Mouse (Mus musculus): Measurements from ENCODE around the gene Ccn1. TPM values are rescaled to one million over a fixed set of nuclear protein-coding genes. Genes with fewer than 3 reads are reported as not detected.

Gene Ccn1
- 3.5 and 3.9 TPM in 2 replicates for polyA plus RNA-seq (2015; fragmentation: Nextera tagmentation; extraction: Ambion mirVana)

DNA sequence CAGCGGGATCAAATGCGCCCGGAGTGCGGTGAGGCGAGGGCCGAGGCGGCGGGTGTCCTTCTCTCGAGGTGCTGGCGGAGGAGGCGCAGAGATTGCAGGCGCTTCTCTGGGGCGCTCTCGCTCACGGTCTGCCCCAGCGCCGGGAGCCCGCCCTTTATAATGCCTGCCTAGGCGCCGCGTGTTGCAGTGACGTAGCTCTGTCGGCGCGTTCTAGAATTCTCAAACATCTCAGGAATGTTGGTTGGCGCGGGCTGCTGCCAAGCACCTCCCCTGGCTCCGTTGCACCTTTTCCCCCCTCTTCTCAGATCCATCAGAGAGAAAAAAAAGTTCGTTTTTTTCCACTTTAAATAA lies at the start of gene Ccn1:
Gene Ccn1, minus strand, starts transcription at position 130 of the 351 bp plus-strand sequence.
- Histone ChIP-seq H3K4me2 (ENCODE audit: low read depth, low read length) (peak within 1 kb of the TSS; percentile 75), H3K27me3 (ENCODE audit: insufficient read depth, low read length) (peaks cover 35% of the 10 kb centered on the region), H3K9me3 (ENCODE audit: low read length) (no peaks in the 10 kb centered on the region), H3K36me3 (replicated peaks; ENCODE audit: insufficient read depth, low read length) (0 out of 2 replicates have a peak, but pooled peaks cover 4% of the 10 kb centered on the region), H3K9ac (replicated peaks) (peak within 1 kb of the TSS; percentile 66), H3K4me3 (ENCODE audit: low read depth, low read length) (peak within 1 kb of the TSS; percentile 58), H3K4me1 (ENCODE audit: insufficient read depth) (peaks cover 10% of the 10 kb centered on the region; the same call in 1 of the 2 replicates), H3K27ac (ENCODE audit: low read depth) (peak within 1 kb of the TSS; percentile 72)
- WGBS (ENCODE audit: insufficient replicate concordance) = 0% methylated on average over 28 of the region's 29 CpGs
- TF ChIP-seq CTCF (IDR thresholded peaks at IDR 0.05; ENCODE audit: low read depth) (no peak), EP300 (IDR thresholded peaks at IDR 0.05; ENCODE audit: low read depth) (no peak)
- peak; percentile 69 for DNase-seq
- peak; percentile 67 for ATAC-seq

DNA sequence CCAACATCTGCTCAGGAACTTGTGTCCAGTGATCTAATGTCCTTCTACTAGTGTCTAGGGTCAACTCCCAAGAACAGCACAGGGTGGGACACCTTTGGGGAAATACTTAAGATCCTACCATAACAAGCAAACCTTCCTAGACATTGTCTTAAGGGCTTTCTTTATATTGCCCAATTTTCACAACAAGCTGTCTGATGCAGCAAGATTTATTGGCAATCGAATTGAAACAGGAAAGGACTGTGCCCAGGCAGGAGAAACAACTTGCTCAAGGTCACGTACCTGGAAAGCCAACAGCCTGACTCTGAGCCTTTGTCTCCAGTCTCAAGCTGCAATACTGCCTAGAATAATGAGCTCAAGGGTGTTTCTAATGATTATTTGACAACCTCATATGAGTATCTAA lies 43.6 kb upstream of the Ccn1 start:
- WGBS (ENCODE audit: insufficient replicate concordance) = 59% methylated on average over 2 of the region's 2 CpGs
- Histone ChIP-seq H3K9me3 (ENCODE audit: low read length) (no peaks in the 10 kb centered on the region), H3K36me3 (replicated peaks; ENCODE audit: insufficient read depth, low read length) (no peaks in the 10 kb centered on the region), H3K9ac (replicated peaks) (no peak overlapping the region), H3K4me1 (ENCODE audit: insufficient read depth) (no peaks in the 10 kb centered on the region), H3K4me3 (ENCODE audit: low read depth, low read length) (no peak overlapping the region), H3K27me3 (ENCODE audit: insufficient read depth, low read length) (no peaks in the 10 kb centered on the region), H3K4me2 (ENCODE audit: low read depth, low read length) (no peak overlapping the region), H3K27ac (ENCODE audit: low read depth) (no peak overlapping the region)
- TF ChIP-seq EP300 (IDR thresholded peaks at IDR 0.05; ENCODE audit: low read depth) = no peak
- TF ChIP-seq CTCF (IDR thresholded peaks at IDR 0.05; ENCODE audit: low read depth) = no peak
- DNase-seq = no peak
- ATAC-seq = no peak

DNA sequence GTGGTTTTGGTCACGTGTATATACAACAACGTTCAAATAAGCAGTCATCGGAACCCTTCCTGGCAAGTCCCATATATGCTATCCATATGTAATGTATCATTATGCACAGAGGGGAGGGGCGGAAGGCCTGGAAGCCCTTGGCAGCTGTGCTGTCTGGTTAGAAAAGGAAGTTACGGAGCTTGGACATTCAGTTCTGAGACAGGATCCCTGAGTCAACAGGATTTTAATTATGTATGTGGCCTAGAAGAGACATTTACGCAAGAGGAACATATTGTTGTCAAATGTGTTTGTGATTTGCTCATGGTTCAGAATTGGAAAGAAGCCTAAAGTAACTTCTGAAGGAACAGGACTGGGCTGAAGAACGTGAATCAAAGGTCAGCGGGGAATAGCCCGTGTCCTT lies 42.3 kb upstream of the Ccn1 start:
- Histone ChIP-seq H3K4me2 (ENCODE audit: low read depth, low read length) (no peak overlapping the region), H3K27ac (ENCODE audit: low read depth) (peak overlapping the region; percentile 30; the same call in 1 of the 2 replicates), H3K9ac (replicated peaks) (no peak overlapping the region), H3K4me1 (ENCODE audit: insufficient read depth) (no peaks in the 10 kb centered on the region), H3K27me3 (ENCODE audit: insufficient read depth, low read length) (no peaks in the 10 kb centered on the region), H3K9me3 (ENCODE audit: low read length) (no peaks in the 10 kb centered on the region), H3K36me3 (replicated peaks; ENCODE audit: insufficient read depth, low read length) (no peaks in the 10 kb centered on the region), H3K4me3 (ENCODE audit: low read depth, low read length) (no peak overlapping the region)
- ATAC-seq = peak; percentile 74
- TF ChIP-seq EP300 (IDR thresholded peaks at IDR 0.05; ENCODE audit: low read depth) (0 out of 2 replicates have a peak, but pooled peaks have one; percentile 41), CTCF (IDR thresholded peaks at IDR 0.05; ENCODE audit: low read depth) (no peak)
- no peak for DNase-seq
- 80% methylated on average over 9 of the region's 9 CpGs for WGBS (ENCODE audit: insufficient replicate concordance)

DNA sequence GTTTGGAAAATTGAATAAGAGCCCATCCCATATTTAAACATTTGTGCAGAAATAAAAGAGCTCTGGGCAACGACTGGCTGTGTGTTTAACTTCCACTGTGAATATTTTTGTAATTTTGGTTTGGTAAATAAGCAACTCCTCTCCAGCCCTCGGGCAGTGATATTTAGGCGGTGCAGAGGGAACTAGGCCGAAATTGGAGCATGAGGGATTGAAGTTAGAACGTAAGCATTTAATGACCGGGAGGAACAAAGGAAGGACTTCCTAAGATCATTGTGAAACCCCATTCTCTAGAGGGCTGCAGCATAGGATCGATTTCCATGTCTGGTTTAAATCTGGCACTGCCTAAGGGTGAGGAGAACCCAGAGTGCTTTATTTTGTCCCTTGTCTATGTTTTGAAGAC lies 41.6 kb upstream of the Ccn1 start:
- Histone ChIP-seq H3K4me2 (ENCODE audit: low read depth, low read length) (no peak overlapping the region), H3K9me3 (ENCODE audit: low read length) (no peaks in the 10 kb centered on the region), H3K9ac (replicated peaks) (no peak overlapping the region), H3K27ac (ENCODE audit: low read depth) (peak overlapping the region; percentile 30; the same call in 1 of the 2 replicates), H3K27me3 (ENCODE audit: insufficient read depth, low read length) (no peaks in the 10 kb centered on the region), H3K4me1 (ENCODE audit: insufficient read depth) (no peaks in the 10 kb centered on the region), H3K36me3 (replicated peaks; ENCODE audit: insufficient read depth, low read length) (no peaks in the 10 kb centered on the region), H3K4me3 (ENCODE audit: low read depth, low read length) (no peak overlapping the region)
- DNase-seq = no peak
- no peak for ATAC-seq
- TF ChIP-seq EP300 (IDR thresholded peaks at IDR 0.05; ENCODE audit: low read depth) (no peak), CTCF (IDR thresholded peaks at IDR 0.05; ENCODE audit: low read depth) (no peak)
- 70% methylated on average over 7 of the region's 7 CpGs for WGBS (ENCODE audit: insufficient replicate concordance)

DNA sequence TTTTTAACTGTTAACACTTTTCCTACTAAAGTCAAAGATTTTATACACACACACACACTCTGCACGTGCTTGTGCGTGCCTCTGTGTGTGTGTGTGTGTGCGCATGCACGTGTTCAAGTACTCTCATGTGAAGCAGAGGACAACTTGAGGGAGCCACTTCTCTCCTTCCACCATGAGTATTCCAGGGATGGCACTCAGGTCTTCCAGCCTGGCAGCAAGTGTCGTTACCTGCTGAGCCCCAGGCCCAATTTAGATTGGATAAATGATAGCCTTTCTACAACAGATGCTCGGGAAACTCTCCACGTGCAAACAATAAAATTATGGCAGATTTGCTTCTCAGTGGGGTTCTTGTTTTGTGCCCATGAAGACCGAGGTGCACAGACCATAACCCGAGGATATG lies 39.5 kb upstream of the Ccn1 start:
- H3K36me3 ChIP-seq (replicated peaks; ENCODE audit: insufficient read depth, low read length) = no peaks in the 10 kb centered on the region
- no peak overlapping the region for H3K27ac ChIP-seq (ENCODE audit: low read depth)
- no peaks in the 10 kb centered on the region for H3K9me3 ChIP-seq (ENCODE audit: low read length)
- H3K4me1 ChIP-seq (ENCODE audit: insufficient read depth) = peaks cover 4% of the 10 kb centered on the region; the same call in 1 of the 2 replicates
- no peak for ATAC-seq
- no peak overlapping the region for H3K4me2 ChIP-seq (ENCODE audit: low read depth, low read length)
- no peaks in the 10 kb centered on the region for H3K27me3 ChIP-seq (ENCODE audit: insufficient read depth, low read length)
- TF ChIP-seq EP300 (IDR thresholded peaks at IDR 0.05; ENCODE audit: low read depth) = no peak
- TF ChIP-seq CTCF (IDR thresholded peaks at IDR 0.05; ENCODE audit: low read depth) = no peak
- DNase-seq = no peak
- 78% methylated on average over 9 of the region's 9 CpGs for WGBS (ENCODE audit: insufficient replicate concordance)
- H3K4me3 ChIP-seq (ENCODE audit: low read depth, low read length) = no peak overlapping the region
- H3K9ac ChIP-seq (replicated peaks) = no peak overlapping the region

DNA sequence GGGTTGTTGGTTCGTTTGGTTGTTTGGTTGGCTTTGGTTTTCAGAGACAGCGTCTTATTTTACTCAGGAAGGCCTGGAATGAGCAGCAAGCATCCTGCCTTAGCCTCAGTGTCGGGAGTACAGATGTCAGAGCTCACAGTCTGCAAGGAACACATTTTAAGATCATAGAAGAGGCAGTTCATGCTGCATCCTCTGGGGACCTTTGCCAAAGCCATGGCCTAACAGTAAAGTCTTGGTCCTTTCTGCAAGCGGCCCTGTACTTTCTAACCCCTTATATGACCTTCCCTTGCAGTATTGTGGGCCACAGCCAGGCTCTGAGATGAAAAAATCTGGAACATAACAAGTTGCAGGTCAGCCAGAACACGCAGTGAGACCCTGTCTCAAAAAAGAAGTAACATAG lies 38.1 kb upstream of the Ccn1 start:
- H3K4me2 ChIP-seq (ENCODE audit: low read depth, low read length) = no peak overlapping the region
- H3K27me3 ChIP-seq (ENCODE audit: insufficient read depth, low read length) = no peaks in the 10 kb centered on the region
- no peak overlapping the region for H3K4me3 ChIP-seq (ENCODE audit: low read depth, low read length)
- no peak overlapping the region for H3K9ac ChIP-seq (replicated peaks)
- H3K9me3 ChIP-seq (ENCODE audit: low read length) = no peaks in the 10 kb centered on the region
- WGBS (ENCODE audit: insufficient replicate concordance) = 60% methylated on average over 5 of the region's 5 CpGs
- H3K27ac ChIP-seq (ENCODE audit: low read depth) = no peak overlapping the region
- DNase-seq (no peak), ATAC-seq (no peak)
- H3K4me1 ChIP-seq (ENCODE audit: insufficient read depth) = peaks cover 4% of the 10 kb centered on the region; the same call in 1 of the 2 replicates
- TF ChIP-seq CTCF (IDR thresholded peaks at IDR 0.05; ENCODE audit: low read depth) (no peak), EP300 (IDR thresholded peaks at IDR 0.05; ENCODE audit: low read depth) (no peak)
- H3K36me3 ChIP-seq (replicated peaks; ENCODE audit: insufficient read depth, low read length) = no peaks in the 10 kb centered on the region

Measured in liver, postnatal 0 days (tissue).